Mouse (Mus musculus): ENCODE measurements around the gene Irf3.

DNA sequence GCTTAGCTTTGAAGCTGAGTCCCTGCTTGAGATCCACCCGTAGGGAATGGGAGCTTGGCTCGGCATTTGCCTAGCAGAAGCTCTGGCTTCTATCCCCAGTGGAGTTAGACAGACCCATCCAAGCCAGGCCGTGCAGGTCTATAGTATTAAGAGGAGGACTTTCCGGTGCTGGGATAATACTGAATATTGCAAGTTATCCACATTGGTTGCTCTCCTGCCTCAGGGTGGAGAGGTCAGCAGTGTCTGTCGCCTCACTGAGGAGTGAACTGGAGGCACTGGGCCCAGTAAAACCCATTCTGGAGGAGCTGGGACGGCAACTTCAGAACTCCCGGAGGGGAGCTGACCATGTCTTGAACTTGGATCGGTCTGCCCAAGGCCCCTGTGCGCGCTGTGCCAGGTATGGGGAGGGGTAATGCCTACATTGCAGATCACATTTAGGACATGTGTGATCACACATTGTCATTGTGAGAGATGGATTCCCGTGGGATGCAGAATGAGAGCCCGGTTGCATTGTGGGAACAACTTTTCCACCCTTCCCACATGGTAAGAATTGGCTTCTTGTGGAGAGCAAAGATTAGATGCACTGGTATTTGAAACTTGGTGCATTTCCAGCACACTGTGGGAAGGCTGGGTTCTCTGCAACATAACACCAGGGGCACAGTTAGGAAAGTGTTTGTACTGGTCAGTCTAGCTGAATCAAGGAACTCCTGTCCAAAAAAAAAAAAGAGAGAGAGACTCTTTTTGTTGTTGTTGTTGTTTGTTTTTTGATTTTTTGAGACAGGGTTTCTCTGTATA is 43.2 kb upstream of the Irf3 start:
- TF ChIP-seq CTCF (conservative IDR thresholded peaks at IDR 0.05; ENCODE audit: low read length) = no peak
- TF ChIP-seq POU5F1 (IDR thresholded peaks at IDR 0.05; ENCODE audit: borderline replicate concordance, low read length) = no peak
- no peak for TF ChIP-seq NANOG (IDR thresholded peaks at IDR 0.05; ENCODE audit: borderline replicate concordance, low read length)
